Mouse (Mus musculus) cerebellum, adult (tissue): ENCODE data around the gene Psmf1.

Source experiments
- ATAC-seq: cut with Nextera tagmentation; 2 replicates; pipeline ENCODE4 v1.9.2; 2017; ENCODE audit warnings: mild to moderate bottlenecking, moderate library complexity, mixed read lengths; ENCODE audit not compliant: insufficient number of reproducible peaks, low FRiP score, low TSS enrichment

Psmf1 gene

DNA sequence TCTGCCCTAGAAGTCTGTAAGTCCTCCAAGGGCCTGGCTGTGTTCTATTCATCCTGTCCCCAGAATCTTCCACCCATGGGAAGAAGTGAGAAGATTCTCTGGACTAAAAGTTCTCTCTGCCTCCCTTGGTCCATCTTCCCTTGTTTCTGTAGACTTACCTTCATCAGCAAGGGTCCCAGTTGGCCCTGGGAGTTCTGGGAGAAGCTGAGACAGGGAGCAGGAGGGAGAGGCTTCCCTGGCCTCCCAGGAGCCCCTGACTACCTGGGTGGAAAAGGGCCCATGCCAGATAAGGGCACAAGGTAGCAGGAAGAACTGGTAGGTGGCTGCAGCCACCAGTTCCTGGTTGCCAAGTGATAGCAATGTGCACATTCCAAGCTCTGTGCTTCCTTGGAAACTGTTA is at the start of gene Psmf1:
TSS of gene Psmf1 (minus strand) at position 342 of the 400 bp plus-strand sequence.
- ATAC-seq = no peak

GRCm38 (mm10) chr2:151791156-151791555 is 47.2 kb upstream of the Psmf1 start:
- ATAC-seq = no peak

GRCm38 (mm10) chr2:151790169-151790568 is 46.2 kb upstream of the Psmf1 start:
- ATAC-seq = no peak

DNA sequence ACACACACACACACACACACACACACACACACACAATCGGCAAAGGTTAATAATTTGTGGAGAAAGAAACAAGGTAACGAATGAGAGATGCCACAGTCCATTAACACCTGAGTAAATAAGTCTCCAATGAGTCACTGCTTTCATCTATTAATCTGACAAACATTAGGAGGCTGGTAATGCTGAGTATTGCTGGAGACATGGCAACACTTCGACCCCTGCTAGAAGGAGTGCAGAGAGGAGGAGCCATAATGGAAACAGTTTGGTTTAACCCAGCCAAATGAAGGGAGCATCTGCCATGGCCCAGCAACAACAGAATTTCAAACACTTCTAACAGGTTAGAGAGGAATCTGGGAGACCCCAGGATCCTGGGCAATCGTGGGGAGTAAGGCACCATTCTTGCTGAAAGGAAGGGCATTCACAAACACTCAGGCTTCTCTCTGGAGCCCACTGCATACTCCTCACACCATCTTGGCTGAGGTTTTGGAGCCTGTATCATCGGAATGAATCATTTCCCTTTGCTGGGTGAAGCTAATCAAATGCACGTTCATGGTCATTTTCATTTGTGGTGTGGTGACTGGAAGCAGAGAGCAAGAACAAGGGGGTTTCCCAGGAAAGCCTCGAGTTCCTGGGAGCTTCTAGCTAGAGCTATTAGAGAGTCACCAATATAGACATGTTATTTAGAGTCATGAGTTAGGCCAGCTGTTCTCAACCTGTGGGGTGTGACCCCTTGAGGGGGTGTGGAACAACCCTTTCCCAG is 44.4 kb upstream of the Psmf1 start:
- ATAC-seq = no peak

GRCm38 (mm10) chr2:151783493-151783892 is 39.5 kb upstream of the Psmf1 start:
- ATAC-seq = no peak

GRCm38 (mm10) chr2:151777366-151777765 is 33.4 kb upstream of the Psmf1 start:
- no peak for ATAC-seq

GRCm38 (mm10) chr2:151773476-151773875 is 29.5 kb upstream of the Psmf1 start:
- ATAC-seq = no peak

- no peak for ATAC-seq
These were observed 28.2 kb upstream of the Psmf1 start for GRCm38 (mm10) chr2:151772169-151772568.

GRCm38 (mm10) chr2:151764557-151764956 is 20.6 kb upstream of the Psmf1 start:
- ATAC-seq = no peak

DNA sequence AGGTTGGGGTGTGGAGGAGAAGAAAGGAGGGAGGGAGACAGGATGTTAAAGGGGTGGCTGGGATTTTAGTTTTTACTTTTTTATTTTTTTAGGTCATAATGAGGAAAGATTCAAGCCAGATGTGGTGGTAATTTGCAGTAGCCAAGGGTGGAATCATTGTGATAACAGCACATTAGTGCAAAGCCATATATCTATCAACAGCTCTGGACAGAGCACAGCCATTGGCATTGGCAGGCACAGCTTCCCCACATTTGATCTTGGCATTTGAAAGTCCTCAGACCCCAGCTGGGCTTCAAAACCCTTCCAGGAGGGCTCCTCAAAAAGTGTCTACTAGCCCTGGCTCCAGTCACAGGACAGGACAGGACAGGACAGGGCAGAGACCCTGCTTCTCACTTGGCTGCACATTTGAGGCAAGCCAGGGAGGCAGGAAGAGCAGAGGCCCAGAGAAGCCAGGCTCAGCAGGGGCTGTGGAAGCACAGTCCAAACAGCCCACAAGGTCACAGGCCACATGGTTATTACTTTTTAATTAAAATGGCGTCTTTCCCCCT is 14.9 kb upstream of the Psmf1 start:
- no peak for ATAC-seq

DNA sequence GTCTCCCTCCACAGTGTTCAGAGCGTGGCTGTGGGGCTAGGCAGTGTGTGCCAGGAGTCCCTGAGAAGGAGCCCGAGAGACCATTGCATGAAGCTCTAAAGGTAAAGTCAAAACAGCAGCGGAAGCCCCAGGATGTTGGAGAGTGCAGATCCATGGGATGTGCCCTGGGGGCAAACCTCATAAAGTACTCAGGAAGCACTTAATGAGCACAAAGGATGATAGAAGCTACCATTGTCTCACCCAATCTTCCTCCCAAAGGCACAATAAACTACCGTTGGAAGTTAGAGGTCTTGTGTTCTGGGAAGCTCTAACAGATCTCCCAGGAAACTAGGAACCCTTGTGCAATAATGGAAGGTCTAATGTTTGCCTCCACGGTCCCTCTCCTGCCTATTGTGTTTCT is 13.5 kb upstream of the Psmf1 start:
- no peak for ATAC-seq

GRCm38 (mm10) chr2:151756277-151757061 is 12.5 kb upstream of the Psmf1 start:
- ATAC-seq = no peak

- ATAC-seq = no peak
These were observed 7.3 kb upstream of the Psmf1 start for GRCm38 (mm10) chr2:151751330-151751729.

DNA sequence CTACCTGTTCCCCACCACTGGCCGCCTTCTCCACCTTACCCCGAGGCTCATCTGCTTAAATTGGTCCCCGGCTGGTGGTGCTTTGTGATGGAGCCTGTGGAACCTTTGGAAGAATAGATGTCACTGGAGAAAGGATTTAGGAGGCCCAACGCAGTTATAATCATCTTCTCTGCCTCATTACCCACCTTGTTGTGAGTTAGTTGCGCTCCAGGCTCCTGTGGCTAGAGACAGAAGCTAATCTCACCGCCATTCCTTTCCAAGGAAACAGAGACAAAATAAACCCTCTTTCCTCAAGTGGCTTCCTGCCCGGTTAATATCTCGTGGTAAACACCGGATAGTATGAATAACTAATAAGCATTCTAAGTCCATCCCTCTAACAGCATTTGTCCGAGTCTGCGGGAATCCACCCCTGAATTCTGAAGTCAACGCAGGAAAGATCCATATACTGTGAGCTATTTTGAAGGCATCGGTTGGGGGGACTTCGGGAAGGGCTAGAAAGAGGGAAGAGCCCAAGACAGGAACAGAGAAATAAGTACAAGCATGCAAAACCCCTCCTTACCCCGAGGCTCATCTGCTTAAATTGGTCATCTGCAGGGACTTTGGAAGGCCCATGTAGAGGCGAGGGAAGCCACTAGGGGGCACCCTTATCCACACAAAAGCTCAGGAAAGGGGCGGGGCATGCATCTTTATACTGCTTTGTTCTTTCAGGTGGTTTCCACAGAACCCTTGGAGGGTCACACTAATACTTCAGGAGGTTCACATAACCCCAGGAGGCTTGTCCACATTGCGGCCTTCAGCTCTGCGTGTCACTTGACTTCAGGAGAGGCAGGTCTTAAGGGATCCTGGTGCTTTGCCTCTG is 4.1 kb upstream of the Psmf1 start:
- 0 out of 2 replicates have a peak, but pooled peaks have one; percentile 49 for ATAC-seq

- no peak for ATAC-seq
These were observed 921 bp downstream of the Psmf1 start for GRCm38 (mm10) chr2:151742850-151743679.

- no peak for ATAC-seq
These were observed 1.9 kb downstream of the Psmf1 start for GRCm38 (mm10) chr2:151742084-151742483.

- ATAC-seq = peak; percentile 73
These were observed 3.1 kb downstream of the Psmf1 start for GRCm38 (mm10) chr2:151740741-151741526.

- no peak for ATAC-seq
These were observed 4.5 kb downstream of the Psmf1 start for GRCm38 (mm10) chr2:151739505-151739904.

GRCm38 (mm10) chr2:151739081-151739480 is 4.9 kb downstream of the Psmf1 start:
- ATAC-seq = no peak
